Mouse (Mus musculus) liver, embryonic 11.5 days (tissue): ENCODE measurements around the gene Cald1. TPM values are rescaled to one million over a fixed set of nuclear protein-coding genes. Genes with fewer than 3 reads are reported as not detected.

Experiments
- ATAC-seq: fragments of 200-750 bp; cut with Nextera tagmentation; replicated peaks from 2 replicates; pipeline ENCODE4 v1.8.0; 2017; ENCODE audit warnings: moderate number of reproducible peaks, mild to moderate bottlenecking, moderate TSS enrichment, moderate library complexity; ENCODE audit not compliant: low FRiP score
- DNase-seq: peaks from one replicate; pipeline ENCODE4 v3.0.0-alpha.2; 2017; ENCODE audit warnings: low spot score
- H3K27ac ChIP-seq: fragments of 300-500 bp; sonication (generic); 2 replicates; pipeline ENCODE4 v1.5.1; 2014; ENCODE audit warnings: mild to moderate bottlenecking, low read depth, low read length, control low read depth
- H3K27me3 ChIP-seq: fragments of 300-500 bp; sonication (generic); replicated peaks from 2 replicates; pipeline ENCODE4 v1.6.1; 2014; ENCODE audit warnings: low read length, mixed read lengths; ENCODE audit not compliant: control insufficient read depth, insufficient read depth
- H3K36me3 ChIP-seq: fragments of 300-500 bp; sonication (generic); 2 replicates; pipeline ENCODE4 v1.6.1; 2014; ENCODE audit warnings: mild to moderate bottlenecking, low read length, moderate library complexity, mixed read lengths; ENCODE audit not compliant: control insufficient read depth, insufficient read depth
- H3K4me1 ChIP-seq: fragments of 300-500 bp; sonication (generic); replicated peaks from 2 replicates; pipeline ENCODE4 v1.6.1; 2014; ENCODE audit warnings: low read length, mixed read lengths; ENCODE audit not compliant: control insufficient read depth, insufficient read depth
- H3K4me2 ChIP-seq: fragments of 300-500 bp; sonication (generic); 2 replicates; pipeline ENCODE4 v1.6.1; 2014; ENCODE audit warnings: mild to moderate bottlenecking, control low read depth, moderate library complexity
- H3K4me3 ChIP-seq: fragments of 300-500 bp; sonication (generic); 2 replicates; pipeline ENCODE4 v1.5.1; 2014; ENCODE audit warnings: low read depth, low read length, control low read depth
- H3K9ac ChIP-seq: fragments of 300-500 bp; sonication (generic); 2 replicates; pipeline ENCODE4 v1.6.1; 2014; ENCODE audit warnings: low read depth, low read length, control low read depth
- H3K9me3 ChIP-seq: fragments of 300-500 bp; sonication (generic); 2 replicates; pipeline ENCODE4 v1.6.1; 2016; ENCODE audit warnings: low read length, inconsistent platforms, mixed read lengths; ENCODE audit not compliant: control insufficient read depth
- WGBS: fragments of 180-500 bp; shearing (Covaris S2); extraction: QIAGEN DNeasy Blood & Tissue Kit; methylation state at CpG from one replicate; pipeline ENCODE4 v1.1.7; 2014; 5-methylcytosine and 5-hydroxymethylcytosine counted together
- polyA plus RNA-seq: library from polyadenylated mRNA; unstranded; fragments of >200 nt; fragmentation: Nextera tagmentation; extraction: Ambion mirVana; gene quantifications from 2 replicates; pipeline ENCODE4 v1.2.1, GENCODE M21; 2014

Gene Cald1
- polyA plus RNA-seq, 1 experiment from 2014 or later = 134 TPM

DNA sequence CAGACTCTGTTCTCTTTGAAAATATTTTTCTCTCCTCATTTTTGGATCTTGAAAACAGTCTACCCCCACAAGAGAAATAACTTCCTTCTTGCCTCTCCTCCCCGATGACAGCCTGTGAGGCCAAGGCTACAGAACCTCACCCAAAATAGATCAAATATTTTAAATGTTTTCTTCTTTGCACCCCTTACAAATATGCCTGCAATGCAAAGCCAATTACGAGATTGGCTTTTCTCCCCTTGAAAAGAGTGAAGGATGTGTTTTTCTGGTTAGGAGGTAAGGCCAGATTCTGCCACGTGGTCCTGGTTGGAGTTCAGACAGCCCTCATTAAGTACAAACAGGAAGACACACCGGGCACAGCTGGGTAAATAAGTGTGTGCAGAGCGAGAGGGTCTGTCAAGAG, 14.9 kb upstream of the Cald1 start:
- Histone ChIP-seq H3K9ac (no peak overlapping the region), H3K4me1 (no peaks in the 10 kb centered on the region), H3K27me3 (no peaks in the 10 kb centered on the region), H3K36me3 (no peaks in the 10 kb centered on the region), H3K9me3 (no peaks in the 10 kb centered on the region), H3K4me2 (no peak overlapping the region), H3K27ac (no peak overlapping the region), H3K4me3 (no peak overlapping the region)
- no peak for DNase-seq
- no peak for ATAC-seq
- WGBS = 48% methylated on average over 5 of the region's 5 CpGs

DNA sequence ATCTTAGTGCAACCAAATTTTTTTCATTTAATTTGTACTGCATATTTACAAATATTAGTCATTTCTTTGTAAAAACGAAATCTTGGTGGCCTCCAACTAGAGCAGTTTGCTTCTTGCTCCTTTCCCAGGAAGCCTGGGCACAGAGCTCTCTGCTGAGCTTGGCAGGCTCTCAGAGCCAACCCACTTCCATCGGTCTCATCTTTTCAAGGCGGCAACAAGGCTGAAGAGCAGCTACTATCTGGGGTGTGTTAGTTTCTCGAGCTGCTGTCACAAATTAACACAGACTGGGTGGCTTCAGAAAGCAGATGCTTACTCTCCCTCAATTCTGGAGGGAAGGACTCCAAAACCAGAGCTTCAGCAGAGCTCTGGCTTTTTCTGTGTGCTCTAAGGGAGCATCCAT, 10.2 kb upstream of the Cald1 start:
- Histone ChIP-seq H3K4me3 (no peak overlapping the region), H3K36me3 (no peaks in the 10 kb centered on the region), H3K27ac (no peak overlapping the region), H3K4me2 (no peak overlapping the region), H3K4me1 (no peaks in the 10 kb centered on the region), H3K27me3 (no peaks in the 10 kb centered on the region), H3K9me3 (no peaks in the 10 kb centered on the region), H3K9ac (no peak overlapping the region)
- ATAC-seq (no peak), DNase-seq (no peak)
- WGBS = 69% methylated on average over 4 of the region's 4 CpGs

DNA sequence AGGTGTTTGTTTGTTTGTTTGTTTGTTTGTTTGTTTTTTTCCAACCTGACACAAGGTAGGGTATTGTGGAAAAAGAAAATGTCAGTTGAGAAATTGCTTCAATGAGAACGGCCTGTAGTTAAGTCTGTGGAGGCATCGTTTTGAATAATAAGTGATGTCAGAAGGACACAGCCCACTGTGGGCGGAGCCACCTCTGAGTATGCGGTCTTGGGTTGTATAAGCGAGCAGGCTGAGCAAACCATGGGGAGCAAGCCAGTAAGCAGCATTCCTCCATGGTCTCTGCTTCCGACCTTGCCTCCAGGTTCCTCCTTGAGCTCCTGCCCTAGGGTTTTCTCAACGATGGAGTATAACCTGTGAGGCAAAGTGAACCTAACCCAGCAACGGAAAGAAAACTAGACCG, 7.6 kb upstream of the Cald1 start:
- Histone ChIP-seq H3K36me3 (no peaks in the 10 kb centered on the region), H3K9me3 (no peaks in the 10 kb centered on the region), H3K4me3 (no peak overlapping the region), H3K27ac (no peak overlapping the region), H3K27me3 (no peaks in the 10 kb centered on the region), H3K4me2 (no peak overlapping the region), H3K4me1 (no peaks in the 10 kb centered on the region), H3K9ac (no peak overlapping the region)
- WGBS = 88% methylated on average over 9 of the region's 9 CpGs
- ATAC-seq = no peak
- no peak for DNase-seq

DNA sequence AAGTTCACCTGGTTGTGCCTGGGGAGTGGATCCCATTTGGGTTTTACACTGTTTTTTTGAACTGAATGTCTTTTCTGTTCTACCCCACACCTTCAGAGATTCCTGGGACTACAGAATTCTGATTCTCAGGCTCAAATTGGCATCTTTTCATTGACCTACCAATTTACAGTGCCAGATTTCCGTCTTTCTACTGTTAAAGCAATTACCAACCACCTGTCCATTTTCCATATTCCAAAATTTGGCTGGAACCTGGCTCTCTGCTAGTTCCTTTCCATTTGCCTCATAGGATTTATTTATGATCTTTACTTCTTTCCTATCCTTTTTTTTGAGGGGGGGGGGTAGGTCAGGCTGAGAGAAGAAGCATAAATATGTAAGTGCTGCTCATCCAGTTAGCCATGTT, 4.9 kb upstream of the Cald1 start:
- Histone ChIP-seq H3K9me3 (no peaks in the 10 kb centered on the region), H3K36me3 (no peaks in the 10 kb centered on the region), H3K4me1 (peaks cover 4% of the 10 kb centered on the region; the same call in 1 of the 2 replicates), H3K27ac (no peak overlapping the region), H3K4me2 (no peak overlapping the region), H3K4me3 (no peak overlapping the region), H3K27me3 (no peaks in the 10 kb centered on the region), H3K9ac (no peak overlapping the region)
- ATAC-seq = no peak
- 69% methylated on average over 1 of the region's 1 CpGs for WGBS
- DNase-seq = no peak

DNA sequence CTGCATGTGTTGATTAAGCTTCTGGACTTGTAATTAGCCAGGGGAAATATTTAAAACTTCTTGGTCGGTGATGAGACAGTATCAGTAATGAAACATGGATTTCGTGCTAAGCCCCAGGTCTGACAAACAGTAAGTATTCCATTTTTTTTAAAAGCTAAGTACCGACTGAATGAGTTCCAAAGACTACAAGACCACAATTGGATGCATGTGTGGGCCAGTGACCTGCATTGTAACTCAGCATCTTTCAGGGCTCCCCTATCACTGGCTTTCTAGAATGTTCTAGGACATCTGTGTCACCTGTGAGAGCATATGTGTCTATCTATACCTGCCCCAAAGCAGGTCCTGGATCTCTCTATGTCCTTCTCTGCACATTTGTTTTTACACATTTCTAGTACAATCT, 984 bp upstream of the Cald1 start:
- H3K36me3 ChIP-seq = no peaks in the 10 kb centered on the region
- WGBS = 72% methylated on average over 3 of the region's 3 CpGs
- no peak overlapping the region for H3K27ac ChIP-seq
- no peak overlapping the region for H3K4me3 ChIP-seq
- no peak for ATAC-seq
- no peaks in the 10 kb centered on the region for H3K27me3 ChIP-seq
- H3K9ac ChIP-seq = no peak overlapping the region
- H3K4me2 ChIP-seq = no peak overlapping the region
- H3K9me3 ChIP-seq = no peaks in the 10 kb centered on the region
- DNase-seq = no peak
- peaks cover 4% of the 10 kb centered on the region; the same call in 1 of the 2 replicates for H3K4me1 ChIP-seq

DNA sequence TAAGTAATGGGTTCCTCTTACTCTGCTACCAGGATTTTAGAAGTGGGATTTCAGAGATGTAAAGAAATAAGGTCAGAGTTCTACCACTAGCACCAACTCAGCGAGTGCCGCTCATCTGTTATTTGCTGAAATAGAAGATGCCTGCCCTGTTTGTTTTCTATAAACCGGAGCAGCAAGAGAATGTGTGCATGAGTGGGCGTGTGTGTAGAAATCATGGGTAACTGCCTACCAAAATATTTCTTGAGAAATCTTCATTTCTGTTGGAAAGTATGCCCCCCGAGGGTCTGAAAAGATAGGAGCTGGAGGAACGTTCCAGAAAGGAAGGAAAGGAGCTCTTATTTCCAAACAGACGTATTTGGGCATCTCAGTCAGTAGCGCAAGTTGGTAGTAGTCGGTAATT, 871 bp downstream of the Cald1 start:
- no peak overlapping the region for H3K27ac ChIP-seq
- H3K36me3 ChIP-seq = no peaks in the 10 kb centered on the region
- no peaks in the 10 kb centered on the region for H3K9me3 ChIP-seq
- H3K9ac ChIP-seq = peak overlapping the region; percentile 7; the same call in 1 of the 2 replicates
- ATAC-seq (no peak), DNase-seq (no peak)
- peak overlapping the region; percentile 61 for H3K4me2 ChIP-seq
- H3K27me3 ChIP-seq = no peaks in the 10 kb centered on the region
- peaks cover 4% of the 10 kb centered on the region; the same call in 1 of the 2 replicates for H3K4me1 ChIP-seq
- peak overlapping the region; percentile 35 for H3K4me3 ChIP-seq
- 67% methylated on average over 9 of the region's 9 CpGs for WGBS

DNA sequence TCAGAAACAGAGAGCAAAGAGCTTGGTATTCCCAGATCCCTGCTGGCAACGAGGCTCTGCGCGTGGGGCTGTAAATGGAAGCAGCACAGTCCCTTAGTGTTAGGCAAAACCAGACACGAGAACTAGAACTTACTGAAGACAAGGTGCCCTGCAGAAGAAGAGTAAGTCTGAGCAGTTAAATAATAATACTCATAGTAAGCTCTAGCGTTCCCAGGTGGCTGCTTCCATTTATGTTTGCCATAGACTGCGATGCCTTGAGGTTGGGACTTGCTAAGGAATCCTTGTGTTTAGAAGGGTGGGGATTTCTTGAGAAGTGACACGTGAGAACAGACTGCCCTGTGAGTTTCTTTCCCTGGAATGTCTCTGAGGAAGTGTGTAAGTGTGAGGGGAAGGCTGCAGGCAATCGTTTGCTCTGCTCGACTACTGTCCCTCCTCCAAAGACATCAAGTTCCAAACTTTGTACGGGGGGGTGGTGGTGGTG, 1.4 kb downstream of the Cald1 start:
- H3K27me3 ChIP-seq = no peaks in the 10 kb centered on the region
- DNase-seq = peak; percentile 29
- peak overlapping the region; percentile 61 for H3K4me2 ChIP-seq
- 58% methylated on average over 10 of the region's 10 CpGs for WGBS
- H3K36me3 ChIP-seq = no peaks in the 10 kb centered on the region
- peaks cover 4% of the 10 kb centered on the region; the same call in 1 of the 2 replicates for H3K4me1 ChIP-seq
- no peak overlapping the region for H3K27ac ChIP-seq
- no peaks in the 10 kb centered on the region for H3K9me3 ChIP-seq
- H3K9ac ChIP-seq = peak overlapping the region; percentile 7; the same call in 1 of the 2 replicates
- H3K4me3 ChIP-seq = peak overlapping the region; percentile 35
- ATAC-seq = no peak

DNA sequence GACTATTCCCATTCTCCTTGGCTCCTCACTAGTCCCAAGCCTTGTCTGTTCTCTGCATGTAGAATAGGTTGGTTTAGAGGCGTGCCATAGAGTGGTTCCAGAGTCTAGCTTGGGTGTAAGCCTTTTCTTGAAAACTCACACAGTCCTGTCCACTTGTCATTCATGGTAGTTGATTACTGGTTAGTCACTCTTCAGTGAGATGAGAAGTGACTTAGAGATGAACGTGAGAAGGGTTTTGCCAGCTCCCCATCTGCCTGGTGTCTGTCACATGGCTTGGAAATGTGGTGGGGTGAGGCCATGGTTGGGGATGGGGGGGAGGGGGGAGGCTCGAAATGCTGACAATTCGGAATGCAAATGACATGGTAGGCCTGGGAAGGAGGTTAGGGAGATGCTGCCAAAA, 2.5 kb downstream of the Cald1 start:
- no peak overlapping the region for H3K4me2 ChIP-seq
- no peak overlapping the region for H3K9ac ChIP-seq
- no peak overlapping the region for H3K27ac ChIP-seq
- H3K4me1 ChIP-seq = peaks cover 4% of the 10 kb centered on the region; the same call in 1 of the 2 replicates
- no peaks in the 10 kb centered on the region for H3K36me3 ChIP-seq
- no peak for DNase-seq
- H3K27me3 ChIP-seq = no peaks in the 10 kb centered on the region
- H3K4me3 ChIP-seq = no peak overlapping the region
- no peaks in the 10 kb centered on the region for H3K9me3 ChIP-seq
- ATAC-seq = no peak
- 73% methylated on average over 4 of the region's 4 CpGs for WGBS

DNA sequence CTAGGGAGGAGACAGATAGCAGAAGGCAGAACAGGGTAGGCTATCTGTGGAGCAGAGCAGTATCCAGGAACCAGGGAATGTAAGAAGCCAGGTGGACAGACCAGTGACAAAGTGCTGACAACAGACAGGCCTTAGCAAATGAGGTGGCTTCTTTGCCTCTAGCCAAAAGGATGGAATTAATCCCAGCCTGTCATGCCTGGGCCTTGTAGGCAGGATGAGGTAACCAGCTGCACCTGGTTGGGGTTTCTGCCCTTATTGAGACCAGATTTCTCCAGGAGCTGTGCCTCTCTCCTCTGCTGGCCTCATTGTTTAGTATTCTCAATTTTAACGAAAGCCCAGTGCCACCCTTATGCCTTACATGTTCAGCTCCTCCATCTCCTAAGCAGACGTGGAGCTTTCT, 3.8 kb downstream of the Cald1 start:
- WGBS = 77% methylated on average over 2 of the region's 2 CpGs
- H3K4me2 ChIP-seq = no peak overlapping the region
- H3K36me3 ChIP-seq = no peaks in the 10 kb centered on the region
- ATAC-seq (no peak), DNase-seq (no peak)
- H3K4me3 ChIP-seq = no peak overlapping the region
- H3K27ac ChIP-seq = no peak overlapping the region
- no peaks in the 10 kb centered on the region for H3K27me3 ChIP-seq
- no peak overlapping the region for H3K9ac ChIP-seq
- peaks cover 4% of the 10 kb centered on the region; the same call in 1 of the 2 replicates for H3K4me1 ChIP-seq
- no peaks in the 10 kb centered on the region for H3K9me3 ChIP-seq
